Mouse (Mus musculus) embryonic facial prominence, embryonic 12.5 days (tissue): ENCODE measurements around the gene Wdr26. TPM values are rescaled to one million over a fixed set of nuclear protein-coding genes. Genes with fewer than 3 reads are reported as not detected.

Source experiments
- ATAC-seq: fragments of 200-750 bp; cut with Nextera tagmentation; 2 replicates; pipeline ENCODE4 v1.8.0; 2017; ENCODE audit not compliant: insufficient number of reproducible peaks, insufficient read depth, low FRiP score, low TSS enrichment
- H3K27ac ChIP-seq: fragments of 300-500 bp; sonication (generic); 2 replicates; pipeline ENCODE4 v1.5.1; 2016; ENCODE audit warnings: mild to moderate bottlenecking
- H3K27me3 ChIP-seq: fragments of 300-500 bp; sonication (generic); 2 replicates; pipeline ENCODE4 v1.6.1; 2016; ENCODE audit warnings: mild to moderate bottlenecking, moderate library complexity
- H3K36me3 ChIP-seq: fragments of 300-500 bp; sonication (generic); 2 replicates; pipeline ENCODE4 v1.6.1; 2016; ENCODE audit warnings: mild to moderate bottlenecking
- H3K4me1 ChIP-seq: fragments of 300-500 bp; sonication (generic); 2 replicates; pipeline ENCODE4 v1.6.1; 2016
- H3K4me2 ChIP-seq: fragments of 300-500 bp; sonication (generic); replicated peaks from 2 replicates; pipeline ENCODE4 v1.6.1; 2016; ENCODE audit warnings: mild to moderate bottlenecking, moderate library complexity
- H3K4me3 ChIP-seq: fragments of 300-500 bp; sonication (generic); 2 replicates; pipeline ENCODE4 v1.5.1; 2016; ENCODE audit warnings: mild to moderate bottlenecking
- H3K9ac ChIP-seq: fragments of 300-500 bp; sonication (generic); 2 replicates; pipeline ENCODE4 v1.6.1; 2016; ENCODE audit warnings: mild to moderate bottlenecking, moderate library complexity
- H3K9me3 ChIP-seq: fragments of 300-500 bp; sonication (generic); 2 replicates; pipeline ENCODE4 v1.6.1; 2016; ENCODE audit warnings: mild to moderate bottlenecking, moderate library complexity
- WGBS: fragments of 180-500 bp; shearing (Covaris S2); methylation state at CpG from one replicate; pipeline ENCODE4 v1.1.7; 2016; 5-methylcytosine and 5-hydroxymethylcytosine counted together
- polyA plus RNA-seq: library from polyadenylated mRNA; unstranded; fragments of >200 nt; fragmentation: Nextera tagmentation; extraction: Ambion mirVana; gene quantifications from 2 replicates; pipeline ENCODE4 v1.2.1, GENCODE M21; 2016

Wdr26 gene
- polyA plus RNA-seq, 1 experiment from 2014 or later: 42.2 TPM

DNA sequence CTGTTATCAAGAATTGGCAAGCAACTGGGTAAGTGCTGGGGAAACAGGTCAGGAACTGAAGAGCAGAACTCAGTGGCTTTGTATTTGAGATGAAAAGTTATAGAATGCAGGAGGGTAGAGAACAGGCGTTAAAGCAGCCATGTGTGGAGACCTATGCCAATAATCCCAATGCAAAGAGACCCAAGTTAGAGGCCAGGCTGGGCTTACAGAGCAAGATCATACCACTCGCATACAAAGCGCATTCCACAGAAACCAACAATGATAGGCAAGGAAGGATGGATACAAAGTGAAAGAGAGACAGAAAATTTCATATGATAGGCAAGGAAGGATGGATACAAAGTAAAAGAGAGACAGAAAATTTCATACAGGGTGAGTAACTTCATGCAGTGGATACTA, 61.4 kb downstream of the Wdr26 start:
- WGBS: 65% methylated on average over 3 of the region's 3 CpGs
- no peak overlapping the region for H3K27ac ChIP-seq

DNA sequence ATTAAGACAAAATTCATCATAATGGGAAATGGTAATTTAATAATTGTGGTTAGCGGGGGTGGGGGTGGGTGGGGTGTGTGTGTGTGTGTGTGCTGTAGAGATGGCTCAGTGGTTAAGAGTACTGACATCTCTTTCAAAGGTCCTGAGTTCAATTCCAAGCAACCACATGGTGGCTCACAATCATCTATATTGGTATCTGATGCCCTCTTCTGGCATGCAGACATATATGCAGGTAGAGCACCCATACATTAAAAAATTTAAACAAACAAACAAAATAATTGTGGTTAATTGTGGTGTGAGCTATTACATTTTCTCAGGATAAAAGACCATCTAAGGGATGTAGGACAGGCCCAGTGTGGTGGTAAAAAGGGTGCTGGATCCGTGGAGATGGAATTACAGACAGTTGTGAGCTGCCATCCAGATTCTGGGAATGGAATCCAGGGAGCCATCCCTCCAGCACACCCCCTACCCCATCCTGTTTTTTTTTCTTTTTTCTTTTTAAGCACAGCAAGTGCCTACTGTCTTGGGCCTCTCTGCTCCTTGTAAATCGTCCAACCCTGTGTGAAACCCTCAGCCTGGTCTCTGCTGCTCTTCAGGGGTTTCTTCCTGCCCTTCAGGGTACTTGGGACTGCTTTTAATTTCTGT, 62.3 kb downstream of the Wdr26 start:
- 79% methylated on average over 3 of the region's 3 CpGs for WGBS
- no peak overlapping the region for H3K9ac ChIP-seq
- no peak overlapping the region for H3K4me3 ChIP-seq
- H3K36me3 ChIP-seq: peaks cover 7% of the 10 kb centered on the region; the same call in 1 of the 2 replicates
- no peaks in the 10 kb centered on the region for H3K9me3 ChIP-seq
- H3K27ac ChIP-seq: no peak overlapping the region
- peaks cover 19% of the 10 kb centered on the region for H3K4me1 ChIP-seq
- no peaks in the 10 kb centered on the region for H3K27me3 ChIP-seq
- H3K4me2 ChIP-seq: no peak overlapping the region
- no peak for ATAC-seq

More for the DNA sequence above, 61.4 kb downstream of the Wdr26 start:
- H3K4me2 ChIP-seq: 0 out of 2 replicates have a peak overlapping the region, but pooled peaks have one; percentile 70
- H3K36me3 ChIP-seq: peaks cover 14% of the 10 kb centered on the region; the same call in 1 of the 2 replicates
- H3K4me1 ChIP-seq: peaks cover 14% of the 10 kb centered on the region
- H3K4me3 ChIP-seq: no peak overlapping the region; the same call in 1 of the 2 replicates
- no peaks in the 10 kb centered on the region for H3K27me3 ChIP-seq
- no peaks in the 10 kb centered on the region for H3K9me3 ChIP-seq
- H3K9ac ChIP-seq: no peak overlapping the region
- ATAC-seq: no peak

DNA sequence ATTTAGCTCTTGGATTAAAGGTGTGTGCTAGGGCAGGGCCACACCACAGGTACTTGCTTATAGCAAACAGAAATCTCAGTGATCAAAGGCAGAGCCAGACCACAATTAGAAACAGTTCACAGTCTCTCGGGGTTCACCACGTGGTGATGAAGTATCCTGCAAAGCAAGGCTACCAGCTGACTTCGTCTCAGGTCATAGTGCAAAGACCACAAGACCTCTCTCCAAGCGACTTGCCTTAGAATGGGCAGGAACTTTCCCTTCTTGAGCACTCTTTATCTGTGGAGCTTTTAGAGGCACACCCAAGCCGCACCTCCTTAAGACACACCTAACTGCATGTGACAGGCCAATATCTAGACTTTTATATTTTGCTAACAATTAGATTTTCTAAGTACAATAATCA, 63.3 kb downstream of the Wdr26 start:
- Histone ChIP-seq H3K4me2 (no peak overlapping the region), H3K27me3 (no peaks in the 10 kb centered on the region), H3K9me3 (no peaks in the 10 kb centered on the region), H3K36me3 (no peaks in the 10 kb centered on the region), H3K27ac (no peak overlapping the region), H3K4me1 (peaks cover 19% of the 10 kb centered on the region), H3K4me3 (no peak overlapping the region), H3K9ac (no peak overlapping the region)
- 58% methylated on average over 5 of the region's 5 CpGs for WGBS
- ATAC-seq: no peak

DNA sequence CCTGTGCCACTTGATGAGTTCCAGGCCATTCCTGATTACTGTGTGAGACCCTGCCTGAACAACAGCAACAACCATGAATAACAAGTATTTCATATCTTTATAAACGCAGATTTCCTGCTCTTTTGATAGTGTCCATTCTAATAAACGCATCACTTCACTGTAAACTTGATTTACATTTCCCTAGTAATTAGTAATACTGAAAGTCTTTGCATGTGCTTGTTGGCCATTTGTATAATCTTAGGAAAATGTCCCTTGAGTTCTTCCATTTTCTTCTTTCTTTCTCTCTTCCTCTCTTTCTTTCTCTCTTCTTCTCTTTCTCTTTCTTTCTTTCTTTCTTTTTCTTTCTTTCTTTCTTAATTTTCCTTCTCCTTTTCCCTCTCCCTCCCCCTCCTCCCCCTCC, 65.6 kb downstream of the Wdr26 start:
- no peaks in the 10 kb centered on the region for H3K9me3 ChIP-seq
- WGBS: 88% methylated on average over 2 of the region's 2 CpGs
- ATAC-seq: no peak
- peaks cover 12% of the 10 kb centered on the region; the same call in 1 of the 2 replicates for H3K4me1 ChIP-seq
- H3K4me2 ChIP-seq: no peak overlapping the region
- 0 out of 2 replicates have a peak, but pooled peaks cover 1% of the 10 kb centered on the region for H3K36me3 ChIP-seq
- no peaks in the 10 kb centered on the region for H3K27me3 ChIP-seq
- H3K4me3 ChIP-seq: no peak overlapping the region
- no peak overlapping the region for H3K9ac ChIP-seq
- H3K27ac ChIP-seq: no peak overlapping the region

DNA sequence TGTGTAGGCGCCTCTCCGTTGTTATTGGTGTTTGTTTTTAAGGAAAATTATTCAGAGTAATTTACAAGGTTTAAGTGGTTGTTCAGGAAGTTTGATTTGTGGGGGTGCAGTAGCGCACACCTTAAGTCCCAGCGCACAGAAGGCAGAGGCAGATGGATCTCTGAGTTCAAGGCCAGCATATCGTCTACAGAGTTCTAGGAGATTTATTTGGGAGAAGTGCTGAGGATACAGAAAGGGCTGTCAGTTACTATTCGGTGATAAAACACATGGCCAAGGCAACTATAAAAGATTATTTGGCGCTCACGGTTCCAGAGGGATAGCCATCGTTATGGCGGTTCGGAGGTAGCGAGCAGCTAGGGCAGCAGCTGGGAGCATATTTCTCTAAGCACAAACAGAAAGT, 66.8 kb downstream of the Wdr26 start:
- Histone ChIP-seq H3K9me3 (no peaks in the 10 kb centered on the region), H3K36me3 (peaks cover 14% of the 10 kb centered on the region), H3K4me1 (peaks cover 12% of the 10 kb centered on the region; the same call in 1 of the 2 replicates), H3K4me2 (peak overlapping the region; percentile 65), H3K9ac (peak overlapping the region; percentile 73), H3K27me3 (no peaks in the 10 kb centered on the region), H3K4me3 (peak overlapping the region; percentile 83), H3K27ac (peak overlapping the region; percentile 88)
- ATAC-seq: no peak
- 18% methylated on average over 12 of the region's 12 CpGs for WGBS

DNA sequence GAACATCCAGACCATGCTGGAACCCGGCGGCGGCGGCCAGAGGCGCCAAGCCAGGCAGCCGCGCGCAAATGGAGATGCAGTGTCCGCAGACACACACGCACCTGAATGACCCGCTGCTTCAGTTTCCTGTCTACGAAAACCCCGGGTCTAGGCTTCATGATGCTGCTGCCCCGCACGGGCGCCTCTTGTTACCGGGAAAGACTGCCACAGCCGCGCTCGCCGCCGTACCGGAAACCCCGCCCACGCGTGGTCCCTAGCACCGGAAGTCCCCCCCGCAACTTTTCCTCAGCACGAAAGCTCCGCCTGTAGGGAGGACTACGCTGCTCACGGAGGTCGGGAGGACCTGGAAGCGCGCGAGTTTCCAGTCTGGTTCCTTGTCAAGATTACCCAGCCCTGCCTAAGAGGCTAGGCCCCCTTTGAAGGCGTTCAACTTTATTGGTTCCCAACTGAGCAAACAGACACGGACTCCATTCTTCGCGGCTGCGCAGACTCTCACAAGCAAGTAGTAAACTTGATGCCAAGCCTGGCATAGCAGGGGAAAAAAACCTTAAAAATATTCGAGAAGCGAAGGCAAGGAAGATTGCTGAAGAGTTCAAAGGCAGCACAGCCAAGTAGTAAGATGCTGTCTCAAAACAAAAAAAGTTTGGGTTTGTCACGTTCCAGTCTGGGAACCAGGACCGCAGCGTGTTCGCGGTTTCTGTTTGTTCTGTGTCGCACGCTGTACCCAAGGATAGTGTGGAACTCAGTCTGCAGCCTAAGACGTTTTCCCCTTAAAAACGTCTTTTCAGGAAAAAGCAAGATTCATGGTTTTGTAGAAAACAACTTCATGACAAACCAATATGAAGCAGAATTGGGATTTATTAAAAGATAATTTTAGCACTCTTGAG, 67.6 kb downstream of the Wdr26 start, which contains the start of the genes Nvl and Cnih4:
Gene Nvl, minus strand, starts transcription at position 255 of the 887 bp plus-strand sequence.
Gene Cnih4, plus strand, starts transcription at position 744 of the 887 bp plus-strand sequence.
- H3K4me2 ChIP-seq: peak within 1 kb of the TSS; percentile 65
- no peaks in the 10 kb centered on the region for H3K9me3 ChIP-seq
- H3K27ac ChIP-seq: peak within 1 kb of the TSS; percentile 88
- peak; percentile 100 for ATAC-seq
- H3K36me3 ChIP-seq: peaks cover 21% of the 10 kb centered on the region
- no peaks in the 10 kb centered on the region for H3K27me3 ChIP-seq
- under 1% methylated on average over 52 of the region's 52 CpGs for WGBS
- peak within 1 kb of the TSS; percentile 83 for H3K4me3 ChIP-seq
- peaks cover 12% of the 10 kb centered on the region; the same call in 1 of the 2 replicates for H3K4me1 ChIP-seq
- peak within 1 kb of the TSS; percentile 73 for H3K9ac ChIP-seq

DNA sequence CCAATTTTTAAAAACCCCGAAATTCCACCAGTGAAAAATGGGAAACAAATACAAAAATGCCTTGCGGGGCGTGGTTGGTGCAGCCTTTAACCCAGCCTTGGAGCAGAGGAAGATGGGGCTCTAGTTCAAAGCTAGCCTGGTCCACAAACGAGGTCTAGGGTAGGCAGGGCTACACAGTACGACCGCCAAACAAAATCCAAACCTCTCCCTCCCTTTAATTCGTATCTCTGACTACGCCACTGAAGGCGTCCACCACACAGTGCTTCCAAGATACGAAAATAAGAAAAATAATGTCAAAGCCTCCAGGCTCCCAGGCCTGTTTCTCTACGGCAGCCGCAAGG, 68.2 kb downstream of the Wdr26 start:
- Histone ChIP-seq H3K9me3 (no peaks in the 10 kb centered on the region), H3K36me3 (peaks cover 24% of the 10 kb centered on the region), H3K27ac (peak overlapping the region; percentile 88; the same call in 1 of the 2 replicates), H3K4me1 (peaks cover 12% of the 10 kb centered on the region; the same call in 1 of the 2 replicates), H3K4me3 (peak overlapping the region; percentile 83), H3K27me3 (no peaks in the 10 kb centered on the region), H3K4me2 (peak overlapping the region; percentile 65), H3K9ac (peak overlapping the region; percentile 73)
- WGBS: under 1% methylated on average over 12 of the region's 12 CpGs
- ATAC-seq: 0 out of 2 replicates have a peak, but pooled peaks have one; percentile 5

DNA sequence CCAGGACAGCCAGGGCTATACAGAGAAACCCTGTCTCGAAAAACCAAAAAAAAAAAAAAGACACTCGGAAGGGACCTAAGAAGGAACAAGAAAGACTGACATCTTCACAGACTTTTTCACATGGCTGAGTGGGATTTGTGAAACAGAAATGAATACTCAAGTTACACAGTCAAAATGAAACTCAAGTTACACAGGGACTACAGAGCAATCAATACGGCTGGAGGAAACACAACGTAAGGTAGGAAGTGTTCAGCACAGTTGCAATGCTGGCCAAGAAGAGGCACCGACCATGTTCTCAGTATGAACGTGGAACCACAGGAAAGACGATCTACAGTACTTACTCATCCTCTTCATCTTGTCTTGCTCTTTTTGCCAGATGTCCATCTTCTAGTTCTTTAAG, 73.1 kb downstream of the Wdr26 start:
- Histone ChIP-seq H3K27ac (no peak overlapping the region), H3K9ac (no peak overlapping the region), H3K4me3 (no peak overlapping the region), H3K4me2 (no peak overlapping the region), H3K27me3 (no peaks in the 10 kb centered on the region), H3K4me1 (peaks cover 5% of the 10 kb centered on the region; the same call in 1 of the 2 replicates), H3K36me3 (peaks cover 56% of the 10 kb centered on the region), H3K9me3 (no peaks in the 10 kb centered on the region)
- no peak for ATAC-seq
- 93% methylated on average over 7 of the region's 7 CpGs for WGBS

DNA sequence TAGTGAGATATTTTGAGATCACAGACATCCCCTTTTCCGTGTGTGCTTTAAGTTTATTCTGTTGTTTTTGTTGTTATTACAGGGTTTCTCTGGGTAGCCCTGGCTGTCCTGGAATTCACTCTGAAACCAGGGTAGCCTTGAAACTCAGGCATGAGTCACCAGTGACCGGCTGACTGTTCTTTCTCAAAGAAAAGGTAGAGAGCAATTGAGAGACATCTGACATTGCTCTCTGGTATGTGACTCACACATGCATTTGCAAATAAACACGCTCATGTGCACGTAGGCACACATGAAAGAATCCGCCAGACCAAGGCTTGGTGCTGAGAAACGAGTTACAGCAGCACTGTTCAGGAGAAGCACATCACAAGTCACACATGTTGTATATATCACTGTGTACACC, 79.9 kb downstream of the Wdr26 start:
- peaks cover 74% of the 10 kb centered on the region for H3K36me3 ChIP-seq
- no peak overlapping the region for H3K4me3 ChIP-seq
- WGBS: 90% methylated on average over 6 of the region's 6 CpGs
- no peak overlapping the region for H3K9ac ChIP-seq
- no peak overlapping the region for H3K4me2 ChIP-seq
- no peaks in the 10 kb centered on the region for H3K4me1 ChIP-seq
- no peak overlapping the region for H3K27ac ChIP-seq
- ATAC-seq: no peak
- no peaks in the 10 kb centered on the region for H3K9me3 ChIP-seq
- H3K27me3 ChIP-seq: no peaks in the 10 kb centered on the region

DNA sequence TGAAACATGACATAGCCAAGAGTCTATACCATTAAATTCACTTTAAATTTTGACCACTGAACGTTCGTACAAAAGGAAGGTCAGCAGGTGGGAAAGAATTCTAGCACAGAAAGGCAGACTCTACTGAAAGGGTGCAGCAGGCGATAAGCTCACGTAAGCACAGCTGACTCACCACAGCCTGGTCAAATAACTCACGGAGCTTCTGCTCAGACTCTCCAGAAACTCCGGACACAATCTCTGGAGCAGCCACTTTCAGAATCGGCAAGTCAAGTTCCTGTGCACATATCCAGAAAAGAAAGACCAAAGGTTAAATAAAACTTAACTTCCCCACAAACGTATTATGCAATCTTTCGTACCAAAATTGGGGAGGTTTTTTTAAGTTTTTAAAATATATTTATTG, 85.0 kb downstream of the Wdr26 start:
- Histone ChIP-seq H3K9me3 (no peaks in the 10 kb centered on the region), H3K4me2 (no peak overlapping the region), H3K4me1 (no peaks in the 10 kb centered on the region), H3K9ac (no peak overlapping the region), H3K27ac (no peak overlapping the region), H3K27me3 (no peaks in the 10 kb centered on the region), H3K4me3 (no peak overlapping the region), H3K36me3 (peaks cover 69% of the 10 kb centered on the region)
- WGBS: 93% methylated on average over 9 of the region's 9 CpGs
- ATAC-seq: no peak

DNA sequence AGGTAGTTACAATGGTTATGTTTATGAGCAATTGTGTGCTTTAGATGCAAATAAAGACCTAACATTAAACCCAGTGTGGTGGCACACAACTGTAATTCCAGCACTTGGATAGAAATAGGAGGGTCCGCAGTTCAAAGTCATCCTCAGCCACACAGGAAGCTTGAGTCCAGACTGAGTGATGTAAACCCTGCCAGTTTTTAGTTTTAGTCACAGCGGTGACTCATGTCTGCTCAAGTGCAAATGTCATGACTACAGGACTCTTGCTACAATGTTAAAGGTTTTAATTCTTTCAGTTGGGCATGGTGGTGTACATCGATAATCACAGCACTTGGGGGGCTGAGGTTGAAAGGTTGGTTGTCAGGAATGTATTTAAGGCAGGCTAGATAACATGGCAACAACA, 85.9 kb downstream of the Wdr26 start:
- Histone ChIP-seq H3K4me3 (no peak overlapping the region), H3K36me3 (peaks cover 73% of the 10 kb centered on the region), H3K9me3 (no peaks in the 10 kb centered on the region), H3K4me1 (no peaks in the 10 kb centered on the region), H3K27ac (no peak overlapping the region), H3K27me3 (no peaks in the 10 kb centered on the region), H3K9ac (no peak overlapping the region), H3K4me2 (no peak overlapping the region)
- WGBS: 98% methylated on average over 3 of the region's 3 CpGs
- ATAC-seq: no peak
